ENCODE assay signal across 8 mouse cellular contexts in genomic region chr13:3636797-3637196, GRCm38 (mm10). TPM values are rescaled to one million over a fixed set of nuclear protein-coding genes. Genes with fewer than 3 reads are reported as not detected.
DNase-seq lines count a peak whose midpoint lies in the region; ATAC-seq and TF ChIP-seq lines count a peak whose summit lies in the region.

No protein-coding gene starts in this region.

- TF ChIP-seq POLR2A in kidney, adult 2 months (IDR thresholded peaks at IDR 0.05; ENCODE audit: low read depth, low read length): no peak
- no peak for TF ChIP-seq POLR2A in cerebellum, adult 2 months (IDR thresholded peaks at IDR 0.05; ENCODE audit: borderline replicate concordance, insufficient read depth, low read length)

- H3K27me3 ChIP-seq in kidney, adult 2 months (replicated peaks; ENCODE audit: control insufficient read depth, insufficient read depth, low read length): no peaks in the 10 kb centered on the region
- H3K27me3 ChIP-seq in liver, embryonic 16.5 days (ENCODE audit: control insufficient read depth, insufficient read depth, low read depth, low read length): no peaks in the 10 kb centered on the region
- H3K27me3 ChIP-seq in stomach, embryonic 14.5 days (ENCODE audit: control insufficient read depth, insufficient read depth, low read length): no peaks in the 10 kb centered on the region
- no peaks in the 10 kb centered on the region for H3K27me3 ChIP-seq in cerebellum, adult 2 months (ENCODE audit: control insufficient read depth, insufficient read depth, low read length)

- H3K4me3 ChIP-seq in kidney, adult 2 months (ENCODE audit: insufficient read depth, low read depth, low read length): peak overlapping the region; percentile 13; the same call in 1 of the 2 replicates
- H3K4me3 ChIP-seq in liver, embryonic 16.5 days (ENCODE audit: low read depth, low read length): peak overlapping the region; percentile 18; the same call in 1 of the 2 replicates
- no peak overlapping the region for H3K4me3 ChIP-seq in stomach, embryonic 14.5 days (ENCODE audit: low read depth, low read length)
- no peak overlapping the region for H3K4me3 ChIP-seq in cerebellum, adult 2 months (replicated peaks; ENCODE audit: insufficient read depth, low read depth, low read length)

- TF ChIP-seq CTCF in kidney, adult 2 months (conservative IDR thresholded peaks at IDR 0.05; ENCODE audit: insufficient read depth, insufficient read length, low read depth, low read length): no peak
- TF ChIP-seq CTCF in cerebellum, adult 2 months (IDR thresholded peaks at IDR 0.05; ENCODE audit: borderline replicate concordance, insufficient read depth, low read depth, low read length): no peak

- no peaks in the 10 kb centered on the region for H3K36me3 ChIP-seq in kidney, adult 2 months (ENCODE audit: control insufficient read depth, insufficient read depth, low read length)
- H3K36me3 ChIP-seq in liver, embryonic 16.5 days (ENCODE audit: control insufficient read depth, insufficient read depth): no peaks in the 10 kb centered on the region
- no peaks in the 10 kb centered on the region for H3K36me3 ChIP-seq in stomach, embryonic 14.5 days (ENCODE audit: control insufficient read depth, insufficient read depth, low read length)

- no peaks in the 10 kb centered on the region for H3K9me3 ChIP-seq in liver, embryonic 16.5 days (replicated peaks; ENCODE audit: control insufficient read depth, low read length)
- no peaks in the 10 kb centered on the region for H3K9me3 ChIP-seq in stomach, embryonic 14.5 days (ENCODE audit: control insufficient read depth, low read depth, low read length)

- H3K9ac ChIP-seq in liver, embryonic 16.5 days (ENCODE audit: low read depth, low read length): no peak overlapping the region
- no peak overlapping the region for H3K9ac ChIP-seq in stomach, embryonic 14.5 days (replicated peaks; ENCODE audit: low read depth, low read length)

- DNase-seq in kidney, adult 2 months: peak; percentile 62
- DNase-seq in kidney, adult 11 months: no peak
- no peak for DNase-seq in cerebellum, adult 18-20 months
- no peak for DNase-seq in cerebellum, adult 2 months
- no peak for DNase-seq in frontal cortex, adult 2 months (ENCODE audit: extremely low spot score in 1 of 2, low spot score in 1 of 2)

- peak; percentile 42 for ATAC-seq in granulocyte monocyte progenitor cell, adult 5-6 weeks (replicated peaks; ENCODE audit: poor library complexity, severe bottlenecking)
- peak; percentile 38; the same call in 1 of the 2 replicates for ATAC-seq in liver, embryonic 16.5 days (ENCODE audit: low read depth)
- ATAC-seq in stomach, embryonic 14.5 days (ENCODE audit: insufficient number of reproducible peaks, insufficient read depth, low FRiP score, low read depth): peak; percentile 76

- H3K4me1 ChIP-seq in kidney, adult 2 months (ENCODE audit: control insufficient read depth, insufficient read depth, low read length): no peaks in the 10 kb centered on the region; the same call in 1 of the 2 replicates
- H3K4me1 ChIP-seq in liver, embryonic 16.5 days (ENCODE audit: control insufficient read depth, low read depth, low read length): no peaks in the 10 kb centered on the region; the same call in 1 of the 2 replicates
- H3K4me1 ChIP-seq in stomach, embryonic 14.5 days (ENCODE audit: control insufficient read depth, insufficient read depth, low read length): 0 out of 2 replicates have a peak, but pooled peaks cover 2% of the 10 kb centered on the region
- no peaks in the 10 kb centered on the region for H3K4me1 ChIP-seq in cerebellum, adult 2 months (ENCODE audit: control insufficient read depth, insufficient read depth, low read length)

- 32% methylated on average over 11 of the region's 11 CpGs for WGBS in kidney, adult 2 months
- WGBS in liver, embryonic 16.5 days (ENCODE audit: insufficient replicate concordance): 47% methylated on average over 11 of the region's 11 CpGs
- WGBS in stomach, embryonic 14.5 days: 58% methylated on average over 11 of the region's 11 CpGs
- 66% methylated on average over 11 of the region's 11 CpGs for WGBS in cerebellum, adult 2 months

- H3K27ac ChIP-seq in kidney, adult 2 months (ENCODE audit: insufficient read depth, low read depth, low read length): peak overlapping the region; percentile 4
- H3K27ac ChIP-seq in liver, embryonic 16.5 days (ENCODE audit: low read length): no peak overlapping the region
- no peak overlapping the region for H3K27ac ChIP-seq in stomach, embryonic 14.5 days (ENCODE audit: low read length)
- no peak overlapping the region for H3K27ac ChIP-seq in cerebellum, adult 2 months (ENCODE audit: insufficient read depth, low read length)

- 0 out of 2 replicates have a peak overlapping the region, but pooled peaks have one; percentile 3 for H3K4me2 ChIP-seq in liver, embryonic 16.5 days (ENCODE audit: low read depth, low read length)
- no peak overlapping the region for H3K4me2 ChIP-seq in stomach, embryonic 14.5 days (replicated peaks; ENCODE audit: low read depth, low read length)

RNA-seq across cellular contexts. Expression of gene Asb13, which starts 3.0 kb away (rescaled TPM):
- polyA plus RNA-seq in kidney, adult 2 months (2012; rRNA removed): 41.9 and 42.6 TPM in 2 replicates
- 5.2 and 7.0 TPM in 2 replicates for total RNA-seq in granulocyte monocyte progenitor cell, adult 5-6 weeks (2014; fragmentation: Nextera tagmentation)
- 1.5 and 1.9 TPM in 2 replicates for total RNA-seq in granulocyte monocyte progenitor cell, adult 5-6 weeks (2017)
- polyA plus RNA-seq in liver, embryonic 16.5 days (2015; fragmentation: Nextera tagmentation; extraction: Ambion mirVana): 3.8 and 5.3 TPM in 2 replicates
- 13.3 and 18.1 TPM in 2 replicates for polyA plus RNA-seq in stomach, embryonic 14.5 days (2014; fragmentation: Nextera tagmentation; extraction: Ambion mirVana)
- polyA plus RNA-seq in cerebellum, adult 2 months (2012; rRNA removed): 52.8 and 53.1 TPM in 2 replicates
- polyA plus RNA-seq in frontal cortex, adult 2 months (2012; rRNA removed): 33.1 and 36.6 TPM in 2 replicates

RNA-seq across cellular contexts. Expression of gene Fam208b, which starts 25.9 kb away (rescaled TPM):
- 2.3 and 2.8 TPM in 2 replicates for polyA plus RNA-seq in kidney, adult 2 months (2012; rRNA removed)
- 44.0 and 52.0 TPM in 2 replicates for total RNA-seq in granulocyte monocyte progenitor cell, adult 5-6 weeks (2014; fragmentation: Nextera tagmentation)
- 31.9 and 34.1 TPM in 2 replicates for total RNA-seq in granulocyte monocyte progenitor cell, adult 5-6 weeks (2017)
- polyA plus RNA-seq in liver, embryonic 16.5 days (2015; fragmentation: Nextera tagmentation; extraction: Ambion mirVana): 2.9 and 3.2 TPM in 2 replicates
- polyA plus RNA-seq in stomach, embryonic 14.5 days (2014; fragmentation: Nextera tagmentation; extraction: Ambion mirVana): 23.3 and 24.1 TPM in 2 replicates
- 12.4 and 14.9 TPM in 2 replicates for polyA plus RNA-seq in cerebellum, adult 2 months (2012; rRNA removed)
- 16.5 and 16.8 TPM in 2 replicates for polyA plus RNA-seq in frontal cortex, adult 2 months (2012; rRNA removed)

Comparison
In these comparisons a context has a peak if more than half of its experiments do, and no peak if none do; other contexts are left out.
1. H3K4me3 ChIP-seq: peak in kidney, adult 2 months (single experiment) and liver, embryonic 16.5 days (single experiment); none in stomach, embryonic 14.5 days (single experiment) and cerebellum, adult 2 months (single experiment).
2. Peak in every context shown above with its lines, with median percentiles within 50 percentile points of each other: ATAC-seq.